In genomic region chr2:90187082-90187481, GRCm38 (mm10) we compare ENCODE assay signal across 1 mouse cellular context. TPM values are rescaled to one million over a fixed set of nuclear protein-coding genes. Genes with fewer than 3 reads are reported as not detected.
"Had no signal": no experiment of that assay in that cellular context is flagged by ENCODE, and none has a peak within 500 bp of the region (broad histone marks: within the 10 kb centered on the region; RNA-seq: fewer than 3 reads in every experiment).

No protein-coding gene starts in this region.

RNA-seq across cellular contexts. Expression of gene Olfr1270, which starts 34.2 kb away (rescaled TPM):
- total RNA-seq: midbrain, postnatal 0 days had no signal

RNA-seq across cellular contexts. Expression of gene Olfr1506, which starts 37.2 kb away (rescaled TPM):
- total RNA-seq: midbrain, postnatal 0 days had no signal

RNA-seq across cellular contexts. Expression of gene Olfr32, which starts 45.0 kb away (rescaled TPM):
- total RNA-seq: midbrain, postnatal 0 days had no signal
